Mouse (Mus musculus): ENCODE data around the gene Prkg1.

GRCm38 (mm10) chr19:31082662-31083429 lies 682.0 kb downstream of the Prkg1 start, which contains the start of gene Cstf2t:
- peak; percentile 61 for TF ChIP-seq FLI1 (IDR thresholded peaks at IDR 0.05; ENCODE audit: low read length)
- no peak for TF ChIP-seq GATA1 (IDR thresholded peaks at IDR 0.05; ENCODE audit: borderline replicate concordance, low read length)
